Mouse (Mus musculus): ENCODE data around the gene C9.

The C9 gene

DNA sequence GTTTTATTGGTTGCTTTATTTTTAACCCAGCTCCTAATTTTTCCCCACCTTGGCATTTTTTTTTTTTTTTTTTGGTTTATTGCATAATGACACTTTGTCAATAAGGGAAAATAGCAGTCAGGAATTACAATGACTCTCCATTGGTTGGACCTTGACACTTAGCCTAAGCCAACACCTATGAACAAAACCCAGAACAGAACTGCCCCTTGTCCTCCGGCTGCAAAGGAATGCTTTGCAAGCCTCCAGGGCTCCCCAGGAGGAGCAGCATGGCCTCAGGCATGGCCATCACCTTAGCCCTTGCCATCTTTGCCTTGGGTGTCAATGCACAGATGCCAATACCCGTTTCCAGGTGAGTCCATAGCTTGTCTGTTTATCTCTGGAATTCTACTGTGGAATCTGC is at the start of gene C9:
Gene C9, plus strand, starts transcription at position 193 of the 400 bp plus-strand sequence.
- DNase-seq (ENCODE audit: low read depth, low spot score) = no peak

DNA sequence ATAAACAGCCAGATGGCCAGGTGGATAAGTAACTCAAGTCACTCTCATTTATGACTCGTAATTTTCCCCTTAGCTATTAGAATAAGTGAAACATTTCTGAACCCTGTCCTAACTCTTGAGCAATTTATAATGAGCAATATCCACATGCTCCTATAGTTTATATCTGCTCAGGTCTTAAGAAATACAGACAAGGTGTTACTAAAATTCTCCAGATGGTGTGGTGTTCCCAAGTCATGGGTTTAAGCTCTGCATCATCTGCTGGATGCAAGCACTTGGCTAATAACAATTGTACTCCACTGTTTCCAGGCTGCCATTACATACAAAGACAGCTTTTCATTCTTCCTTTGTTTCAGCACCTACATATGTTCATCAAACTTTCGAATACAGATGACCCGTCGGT is 46.9 kb upstream of the C9 start:
- DNase-seq (ENCODE audit: low read depth, low spot score) = no peak

DNA sequence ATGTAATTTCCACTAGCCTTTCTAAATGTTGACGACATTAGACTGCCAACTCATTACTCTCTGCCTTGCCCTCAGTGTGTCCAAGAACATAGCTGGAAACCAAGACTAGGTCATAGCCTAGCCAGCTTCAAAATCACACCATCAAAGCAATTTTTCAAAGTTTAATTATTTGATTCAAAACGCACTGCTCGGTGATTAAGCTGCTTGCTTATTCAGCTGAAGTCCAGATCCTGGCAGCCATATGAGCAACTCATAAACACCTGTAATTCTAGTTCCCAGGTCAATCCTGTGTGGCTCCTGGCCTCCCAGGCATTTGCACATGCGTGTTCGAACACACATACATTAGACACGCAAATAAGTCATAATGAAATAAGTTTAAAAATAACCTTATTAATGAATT is 46.2 kb upstream of the C9 start:
- no peak for DNase-seq (ENCODE audit: low read depth, low spot score)

DNA sequence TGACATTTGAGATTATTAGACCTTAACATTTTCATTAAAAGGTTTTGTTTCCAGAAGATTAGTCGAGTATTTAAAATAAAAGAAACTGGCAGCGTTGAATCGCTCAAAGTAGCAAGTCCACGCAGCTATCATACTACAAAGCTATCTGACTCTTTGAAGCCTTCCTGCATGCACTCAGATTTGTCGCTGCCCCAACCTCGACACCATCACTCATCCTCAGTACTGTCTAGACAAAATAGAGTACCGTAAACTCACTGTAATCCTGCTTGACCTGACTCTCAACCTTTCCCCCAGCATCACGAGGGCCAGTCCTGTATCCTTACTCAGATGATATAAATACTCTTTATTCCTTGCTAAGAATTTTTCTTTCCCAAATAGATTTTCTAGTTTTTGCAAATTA is 45.0 kb upstream of the C9 start:
- no peak for DNase-seq (ENCODE audit: low read depth, low spot score)

DNA sequence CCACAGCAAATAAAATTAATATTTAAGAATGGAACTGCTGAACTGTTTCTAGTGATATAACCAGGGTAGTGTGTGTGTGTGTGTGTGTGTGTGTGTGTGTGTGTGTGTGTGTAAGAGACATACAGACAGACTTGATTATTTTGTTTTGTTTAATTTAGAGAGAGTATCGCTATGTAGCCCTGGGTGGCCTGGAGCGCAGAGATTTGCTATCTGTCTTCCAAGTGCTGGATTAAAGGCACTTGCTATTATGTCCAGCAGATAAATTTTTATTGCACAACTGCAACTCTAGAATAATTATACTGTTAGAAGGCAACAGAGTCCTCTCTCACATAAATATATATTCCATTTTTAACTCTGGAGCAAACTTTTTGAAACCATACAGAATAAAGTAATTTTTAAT is 42.7 kb upstream of the C9 start:
- no peak for DNase-seq (ENCODE audit: low read depth, low spot score)

DNA sequence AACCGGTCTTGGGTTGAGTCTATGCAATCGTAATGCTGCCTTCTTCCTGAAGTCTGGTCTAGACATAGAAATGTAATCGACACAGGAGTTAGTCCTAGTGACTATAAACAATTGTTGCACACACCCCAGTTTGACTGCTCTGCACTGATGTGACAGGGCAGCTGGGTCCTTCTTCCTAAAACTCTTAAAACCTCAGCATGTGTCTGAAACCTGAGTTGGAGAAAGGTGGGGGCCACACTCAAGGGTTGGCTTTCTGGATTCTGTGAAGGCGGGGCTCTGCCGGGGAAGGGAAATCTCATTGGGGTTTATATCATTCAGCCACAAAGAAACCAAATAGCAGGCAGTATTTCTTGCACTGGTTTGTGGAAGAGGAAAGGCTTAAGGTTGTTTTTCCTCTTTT is 41.0 kb upstream of the C9 start:
- DNase-seq (ENCODE audit: low read depth, low spot score) = no peak

DNA sequence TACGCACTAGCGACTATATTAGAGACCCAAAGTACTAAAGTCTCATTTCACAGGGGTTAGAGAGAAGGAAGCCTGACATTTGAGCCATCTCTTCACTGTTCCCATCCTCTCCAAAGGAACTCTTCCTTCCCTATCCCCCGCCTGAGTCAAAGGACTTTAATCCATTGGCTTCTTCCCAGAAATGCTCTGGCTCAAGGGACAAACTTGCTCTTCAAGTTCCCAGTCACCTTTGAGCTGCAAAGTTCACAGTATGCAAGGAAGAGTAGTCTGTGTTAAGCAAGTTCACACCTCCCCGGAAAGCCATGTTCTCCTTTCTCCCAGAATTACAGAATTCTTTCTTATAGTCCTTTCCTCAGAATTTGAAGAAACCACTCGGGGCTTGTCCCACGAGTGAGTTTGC is 38.4 kb upstream of the C9 start:
- no peak for DNase-seq (ENCODE audit: low read depth, low spot score)

DNA sequence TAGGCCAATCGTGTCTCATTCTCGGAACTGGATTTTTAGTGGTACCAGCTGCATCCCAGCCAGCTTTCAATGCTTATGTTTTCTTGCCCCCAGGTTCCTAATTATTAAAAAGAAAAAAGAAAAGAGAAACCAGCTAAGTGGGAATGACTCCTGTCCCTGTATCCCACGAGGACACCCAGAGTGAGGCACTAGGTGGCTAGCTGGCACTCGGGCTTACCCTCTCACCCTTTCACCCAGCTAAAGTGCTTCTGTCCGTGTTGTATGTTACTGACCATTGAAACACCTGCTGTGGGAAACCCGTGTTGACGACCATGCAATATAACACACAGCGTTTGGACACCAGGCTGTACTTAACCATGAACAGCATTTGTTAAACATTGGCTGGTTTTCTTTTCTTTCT is 36.1 kb upstream of the C9 start:
- no peak for DNase-seq (ENCODE audit: low read depth, low spot score)

DNA sequence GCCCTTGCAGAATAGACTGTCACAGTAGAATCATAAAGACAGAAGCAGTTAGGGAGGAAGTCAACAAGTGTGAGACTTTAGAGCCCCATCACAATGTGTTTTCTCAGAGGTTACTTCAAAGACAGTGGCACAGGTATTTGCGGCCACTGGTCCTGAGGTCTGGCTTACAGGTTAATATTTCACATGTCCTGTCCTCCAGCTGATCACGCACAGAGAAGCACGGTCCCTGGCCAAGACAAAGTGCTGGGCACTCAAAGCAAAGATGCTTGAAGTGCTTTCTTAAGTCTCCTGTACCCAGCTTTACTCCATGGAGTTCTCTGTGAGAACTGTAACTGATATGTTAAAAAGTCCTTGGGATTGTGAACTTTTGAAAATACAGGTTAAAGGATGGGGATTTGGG is 35.0 kb upstream of the C9 start:
- DNase-seq (ENCODE audit: low read depth, low spot score) = no peak

DNA sequence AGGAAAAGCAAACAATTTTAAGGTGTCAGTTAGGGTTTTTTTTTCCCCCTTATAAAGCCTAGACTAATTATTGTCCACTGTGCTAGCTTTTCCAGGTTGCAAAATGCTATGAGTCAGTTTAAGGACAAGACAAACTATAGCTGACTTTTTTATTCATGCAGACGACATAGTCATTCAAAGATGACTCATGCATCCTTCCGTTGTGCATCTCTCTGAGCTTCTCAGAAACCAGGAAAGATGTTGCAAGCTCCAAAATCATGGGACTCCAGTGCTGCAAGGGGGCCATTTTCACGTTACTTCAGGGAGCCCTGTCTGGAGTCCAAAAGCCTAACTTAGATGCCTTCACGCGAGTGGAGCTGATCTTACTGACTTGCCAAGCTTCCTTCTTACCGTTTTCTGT is 33.8 kb upstream of the C9 start:
- DNase-seq (ENCODE audit: low read depth, low spot score) = no peak

DNA sequence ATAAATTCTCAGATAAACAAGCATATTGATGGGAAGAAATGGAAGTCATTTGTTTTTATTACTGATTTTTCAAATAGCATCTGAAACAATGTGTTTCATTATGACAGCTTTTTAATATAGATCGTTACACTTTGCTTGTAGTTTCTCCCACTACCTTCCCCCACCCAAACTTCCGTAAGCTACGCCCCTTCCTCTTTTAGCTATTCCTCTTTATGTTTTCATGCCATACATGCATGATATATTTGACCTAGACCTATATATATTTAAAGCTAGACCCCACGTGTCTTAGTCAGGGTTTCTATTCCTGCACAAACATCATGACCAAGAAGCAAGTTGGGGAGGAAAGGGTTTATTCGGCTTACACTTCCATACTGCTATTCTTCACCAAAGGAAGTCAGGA is 29.8 kb upstream of the C9 start:
- no peak for DNase-seq (ENCODE audit: low read depth, low spot score)

DNA sequence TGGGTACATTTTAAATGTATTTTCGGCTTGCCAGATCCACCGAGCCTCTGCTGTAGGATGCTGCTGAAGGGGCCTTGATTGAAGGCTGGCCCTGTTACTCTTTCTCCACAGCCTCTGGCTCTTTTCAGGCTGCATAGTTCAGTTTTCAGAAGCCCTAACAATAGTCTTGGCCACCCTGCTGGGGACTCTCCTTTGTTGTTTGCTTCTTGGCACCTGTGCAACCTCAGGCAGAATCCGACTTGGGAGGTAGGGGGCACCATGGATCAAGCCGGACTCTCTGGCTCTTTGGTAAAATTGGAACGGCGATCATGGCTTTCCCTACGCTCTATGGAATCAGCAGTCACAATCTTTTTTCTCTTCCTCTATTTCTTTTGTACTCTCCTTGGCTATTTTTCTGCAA is 13.3 kb upstream of the C9 start:
- peak; percentile 23 for DNase-seq (ENCODE audit: low read depth, low spot score)

DNA sequence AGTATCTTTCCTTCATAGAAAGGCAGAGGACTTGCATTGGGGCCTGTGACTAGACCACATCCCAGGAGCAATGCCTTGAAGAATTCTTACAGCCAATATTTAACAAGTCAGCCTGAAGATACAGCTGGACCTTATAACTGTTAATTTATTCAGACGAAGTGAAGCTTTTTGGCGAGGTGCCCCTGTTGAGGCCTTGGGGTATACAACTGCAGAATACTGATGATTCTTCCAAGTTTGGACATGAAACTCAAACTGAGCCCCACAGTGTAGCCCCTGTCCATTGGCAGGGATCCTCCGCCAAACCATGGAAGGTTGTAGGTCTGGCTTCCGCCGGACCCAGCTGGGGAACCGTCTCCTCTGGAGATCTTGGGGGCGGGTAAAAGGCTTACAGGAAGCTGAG is 12.7 kb upstream of the C9 start:
- no peak for DNase-seq (ENCODE audit: low read depth, low spot score)

DNA sequence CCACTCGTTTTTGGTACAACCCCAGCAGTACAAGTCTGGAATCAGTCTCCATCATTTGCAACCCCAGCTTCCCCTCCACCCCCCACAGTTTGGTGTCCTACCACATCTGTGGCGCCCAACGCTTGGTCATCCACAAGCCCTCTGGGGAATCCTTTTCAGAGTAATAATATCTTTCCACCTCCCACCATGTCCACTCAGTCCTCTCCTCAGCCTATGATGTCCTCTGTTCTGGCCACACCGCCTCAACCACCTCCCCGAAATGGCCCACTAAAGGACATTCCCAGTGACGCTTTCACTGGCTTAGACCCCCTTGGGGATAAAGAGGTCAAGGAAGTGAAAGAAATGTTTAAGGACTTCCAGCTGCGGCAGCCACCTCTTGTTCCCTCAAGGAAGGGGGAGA is 9.8 kb upstream of the C9 start:
- no peak for DNase-seq (ENCODE audit: low read depth, low spot score)

DNA sequence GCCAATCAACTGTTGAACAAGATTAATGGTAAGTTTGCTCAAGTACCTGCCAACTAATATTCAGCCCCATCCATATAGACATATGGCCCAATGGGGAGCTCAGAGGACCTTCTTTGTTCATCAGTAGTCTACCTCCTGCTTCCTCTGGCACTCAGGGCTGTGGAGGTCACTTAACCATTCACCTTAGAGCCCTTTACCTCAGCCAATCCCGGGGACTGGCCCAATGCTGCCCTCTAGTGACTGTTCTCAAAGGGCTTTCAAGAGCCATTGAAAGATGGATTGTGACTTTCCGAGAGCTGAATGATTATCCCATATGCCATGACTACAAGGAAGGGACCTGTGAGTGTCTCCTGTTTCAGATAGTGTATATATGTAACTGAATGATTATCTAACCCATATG is 9.4 kb upstream of the C9 start:
- DNase-seq (ENCODE audit: low read depth, low spot score) = peak; percentile 45

DNA sequence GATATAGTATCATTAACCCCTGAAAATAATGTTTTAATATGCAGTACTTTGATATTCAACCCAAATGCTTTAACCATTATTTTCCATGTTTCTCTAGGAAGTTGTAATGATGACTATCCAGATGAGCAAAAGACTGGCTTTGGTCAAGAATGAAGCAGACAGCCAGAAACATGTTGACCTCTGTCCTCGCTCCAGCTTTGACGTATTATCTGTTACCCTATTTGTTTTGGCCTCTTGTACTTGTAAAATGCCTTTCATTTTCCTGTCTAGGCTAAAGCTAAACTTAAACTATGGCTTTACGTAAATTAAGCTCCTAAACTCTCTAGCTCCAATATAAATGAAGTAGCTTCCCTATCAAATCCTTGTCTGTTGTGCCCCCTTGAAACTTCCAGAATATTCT is 6.4 kb upstream of the C9 start:
- DNase-seq (ENCODE audit: low read depth, low spot score) = no peak

DNA sequence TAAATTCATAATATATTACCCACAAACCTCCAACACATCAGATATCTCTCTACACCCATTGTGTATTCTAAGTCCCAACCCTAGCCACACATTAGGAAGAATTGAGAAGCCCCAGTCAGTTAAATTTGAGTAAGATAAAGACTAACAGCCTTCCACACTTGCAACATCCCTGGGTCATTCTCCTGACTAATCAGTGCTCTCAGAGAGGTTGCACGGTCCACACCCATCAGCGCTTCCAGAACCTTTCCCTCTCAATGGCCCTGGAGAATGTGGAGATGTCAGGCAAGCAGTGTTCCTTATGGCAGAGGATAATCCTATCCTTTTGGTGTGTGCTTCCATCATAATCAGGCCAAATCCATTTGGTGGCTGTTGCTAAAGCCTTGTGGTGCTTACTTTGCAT is 675 bp upstream of the C9 start:
- DNase-seq (ENCODE audit: low read depth, low spot score) = no peak

DNA sequence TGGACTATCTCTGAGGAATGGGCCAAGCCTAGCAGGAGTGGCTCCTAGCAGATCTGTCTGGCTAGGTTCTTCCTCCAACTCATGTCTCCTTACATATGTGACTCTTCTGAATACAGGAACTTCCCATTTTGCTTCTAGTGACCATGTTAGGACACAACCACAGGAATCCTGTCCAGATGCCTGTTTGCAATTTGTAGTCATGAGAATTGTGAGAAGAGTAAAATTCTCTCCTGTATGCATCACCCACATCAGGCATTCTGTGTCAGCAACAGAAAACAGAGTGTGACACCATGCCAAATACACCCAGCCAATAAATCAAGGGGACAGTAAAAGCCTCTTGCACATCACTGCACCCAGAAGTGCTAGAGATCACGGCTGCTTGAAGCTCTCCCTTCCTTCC is 1.1 kb downstream of the C9 start:
- DNase-seq (ENCODE audit: low read depth, low spot score) = no peak

DNA sequence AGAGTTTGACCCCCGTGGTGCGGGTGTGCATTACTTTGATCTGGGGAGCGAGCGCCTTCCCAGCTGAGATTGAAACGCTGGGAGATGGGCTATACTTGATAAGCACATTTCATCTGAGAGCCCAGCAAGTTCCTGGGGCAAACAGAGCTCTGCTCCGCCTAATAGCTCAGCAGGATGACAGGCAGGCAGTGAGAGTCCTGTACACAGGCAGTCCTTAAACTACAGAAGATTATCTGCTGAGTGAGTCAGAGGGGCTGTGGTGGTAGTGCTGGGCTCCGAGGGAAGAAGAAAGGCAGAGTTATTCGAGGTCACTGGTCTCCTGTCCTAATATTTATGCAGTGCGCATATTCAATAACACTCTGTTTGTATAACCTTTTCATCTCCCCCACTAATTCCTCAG is 3.8 kb downstream of the C9 start:
- DNase-seq (ENCODE audit: low read depth, low spot score) = no peak

DNA sequence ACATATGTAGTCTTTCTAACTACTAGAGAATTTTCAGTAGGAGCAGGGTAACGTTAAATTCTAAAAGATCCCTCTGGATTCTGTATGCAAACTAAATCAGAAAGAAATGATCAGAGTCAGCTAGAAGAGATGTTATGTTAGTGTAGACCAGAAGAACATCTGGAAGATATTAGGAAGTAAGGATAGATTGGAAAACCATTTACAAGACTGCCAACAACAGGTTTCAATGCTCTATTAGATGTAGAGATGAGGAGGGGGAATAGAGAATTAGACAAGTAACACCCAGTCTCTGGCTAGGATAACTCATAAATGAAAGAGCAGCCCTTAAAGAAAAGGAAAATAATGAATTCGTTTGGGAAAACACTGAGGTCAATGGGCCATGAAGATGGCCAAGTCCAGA is 9.3 kb downstream of the C9 start:
- no peak for DNase-seq (ENCODE audit: low read depth, low spot score)

DNA sequence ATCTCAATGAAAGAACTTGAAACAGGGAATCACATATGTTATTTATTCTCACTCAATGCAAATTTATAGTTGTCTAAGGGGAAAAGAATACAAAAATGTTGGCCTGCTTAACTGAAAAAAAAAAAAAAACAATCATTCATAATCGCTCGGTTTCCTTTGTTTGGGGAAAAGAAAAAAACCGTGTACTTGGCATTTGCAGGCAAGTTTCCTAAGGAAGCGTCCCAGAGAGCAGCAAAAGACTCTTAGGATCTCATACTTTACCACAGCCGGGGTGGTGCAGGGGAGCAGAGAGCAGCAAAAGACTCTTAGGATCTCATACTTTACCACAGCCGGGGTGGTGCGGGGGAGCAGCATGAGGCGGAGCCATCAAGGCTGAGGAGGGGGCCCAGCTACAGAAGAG is 16.3 kb downstream of the C9 start:
- DNase-seq (ENCODE audit: low read depth, low spot score) = no peak

DNA sequence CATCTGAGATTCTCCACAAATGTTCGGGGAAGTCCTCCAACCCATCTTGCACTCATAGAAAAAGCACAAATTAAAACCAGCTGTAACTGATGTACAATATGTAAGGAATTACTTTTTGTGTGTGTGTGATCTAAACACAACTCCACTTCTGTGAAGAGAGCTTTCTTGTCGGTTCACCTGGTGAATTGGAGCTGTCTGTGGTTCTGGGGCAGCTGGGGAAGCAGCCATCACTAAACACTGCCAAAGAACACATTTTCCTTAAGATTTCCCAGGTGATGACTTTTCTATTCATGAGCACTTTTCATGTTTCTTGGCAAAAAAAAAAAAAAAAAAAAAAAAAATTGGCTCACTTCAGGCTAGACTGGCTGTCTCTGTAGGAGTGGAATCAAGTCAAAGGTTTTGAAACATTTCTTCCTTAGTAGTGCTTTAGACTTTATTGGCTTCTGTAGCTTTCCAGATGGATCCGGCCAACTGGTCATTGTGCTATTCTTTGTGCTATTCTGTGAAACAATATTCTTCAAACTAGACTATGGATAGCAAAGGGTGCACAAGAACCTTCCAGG is 18.3 kb downstream of the C9 start:
- no peak for DNase-seq (ENCODE audit: low read depth, low spot score)

DNA sequence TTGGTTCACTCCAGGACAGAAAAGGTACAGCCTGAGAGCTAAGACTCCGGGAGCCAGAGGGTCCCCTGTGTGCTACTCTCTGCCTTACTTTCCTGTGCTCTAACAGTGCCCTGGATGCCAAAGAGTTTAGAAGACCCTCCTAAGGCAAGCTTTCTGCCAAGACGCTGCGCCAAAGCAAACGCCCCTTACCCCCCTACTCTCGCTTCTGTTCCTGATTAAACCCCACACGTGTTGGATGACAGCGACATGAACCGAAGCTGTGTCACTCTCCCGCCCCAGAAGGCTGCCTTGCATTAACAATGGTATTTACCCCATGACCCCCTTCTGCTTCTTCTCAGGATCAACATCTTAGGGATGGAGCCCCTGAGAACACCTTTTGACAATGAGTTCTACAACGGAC is 21.9 kb downstream of the C9 start:
- DNase-seq (ENCODE audit: low read depth, low spot score) = no peak

DNA sequence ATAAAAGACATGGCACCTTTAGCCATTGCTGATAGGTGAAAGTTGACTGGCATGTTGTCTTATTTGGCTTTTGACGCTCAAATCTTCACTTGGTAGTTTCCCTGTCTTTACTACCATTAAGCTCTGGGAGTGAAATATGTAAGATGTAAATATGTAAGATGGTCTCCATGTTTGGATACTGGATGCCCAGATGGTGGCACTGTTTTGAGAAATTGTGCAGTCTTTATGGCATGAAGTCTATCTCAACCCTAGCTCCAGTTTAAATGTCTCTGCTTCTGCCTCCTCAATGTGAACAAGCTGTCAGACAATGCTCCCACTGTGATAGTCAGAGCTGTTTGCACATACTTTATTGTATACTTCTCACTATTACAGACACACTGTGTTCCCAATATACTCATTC is 23.7 kb downstream of the C9 start:
- no peak for DNase-seq (ENCODE audit: low read depth, low spot score)

DNA sequence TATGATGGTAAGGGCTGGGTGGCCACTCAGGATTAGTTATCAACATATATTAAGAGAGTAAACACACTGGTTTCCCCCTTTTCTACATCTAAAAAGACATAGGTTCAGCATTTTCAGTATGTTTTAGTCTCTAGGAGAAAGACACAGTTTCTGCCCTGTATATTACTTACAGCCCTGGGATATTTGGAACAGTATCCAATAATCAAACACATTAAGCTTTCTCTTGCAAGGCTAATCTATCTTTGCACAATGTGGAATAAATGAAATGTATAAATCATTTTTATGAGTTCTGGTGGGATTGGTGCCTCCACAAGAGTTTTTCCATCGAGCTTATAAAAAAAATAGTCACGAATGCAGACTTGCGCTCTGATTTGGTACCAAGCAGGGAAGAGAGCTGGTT is 24.3 kb downstream of the C9 start:
- DNase-seq (ENCODE audit: low read depth, low spot score) = no peak
